Mouse (Mus musculus): ENCODE measurements around the gene Asrgl1. TPM values are rescaled to one million over a fixed set of nuclear protein-coding genes. Genes with fewer than 3 reads are reported as not detected.
"Not testable (repeated sequence)": the region's sequence is repeated elsewhere in the genome, so short reads cannot be mapped to it uniquely, and the experiment has no call there.

The Asrgl1 gene
- polyA plus RNA-seq (2012; rRNA removed) = 0.79 and 0.96 TPM in 2 replicates

DNA sequence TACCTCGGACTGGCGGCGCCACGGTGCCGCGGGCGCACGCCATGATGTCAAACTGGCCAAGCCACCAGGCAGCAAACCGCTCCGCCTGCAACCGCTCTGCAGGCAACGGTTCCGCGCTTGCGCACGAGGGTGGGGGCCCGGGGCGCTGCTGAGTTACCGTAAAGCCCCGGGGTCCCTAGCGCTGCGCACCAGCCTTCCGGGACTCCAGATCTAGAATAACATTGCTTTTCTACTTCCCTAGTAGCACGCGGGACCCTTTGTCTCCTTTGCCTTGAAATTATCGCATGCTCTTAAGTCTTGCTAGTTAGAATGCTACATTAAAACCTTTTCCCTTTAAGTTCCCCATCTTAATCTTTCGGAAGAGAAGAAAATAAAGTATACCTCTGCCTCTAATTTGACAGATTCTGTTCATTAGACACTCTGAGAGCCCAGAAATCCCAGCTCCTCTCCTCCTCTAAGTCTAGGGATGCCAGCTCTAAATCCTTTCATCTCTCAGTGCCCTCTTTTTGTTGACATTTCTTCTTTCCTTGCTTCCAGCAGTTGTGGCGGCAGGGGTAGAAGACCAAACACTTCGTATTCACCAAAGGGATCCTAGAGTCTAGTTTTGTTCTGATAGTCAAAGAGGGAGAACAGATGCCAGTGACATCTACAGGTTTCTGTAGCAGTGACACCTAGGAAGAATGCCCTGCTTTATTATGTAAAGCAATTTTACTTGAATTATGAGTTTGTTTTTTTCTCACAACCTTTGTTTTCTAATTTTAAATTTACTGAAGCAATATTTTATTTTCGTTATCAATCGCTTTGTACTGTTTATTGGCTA lies at the start of gene Asrgl1:
Gene Asrgl1 (minus strand): TSS at position 125 of the 820 bp plus-strand sequence.
- 10% methylated on average over 31 of the region's 31 CpGs for WGBS
- no peak for DNase-seq (ENCODE audit: low read depth, low spot score)

DNA sequence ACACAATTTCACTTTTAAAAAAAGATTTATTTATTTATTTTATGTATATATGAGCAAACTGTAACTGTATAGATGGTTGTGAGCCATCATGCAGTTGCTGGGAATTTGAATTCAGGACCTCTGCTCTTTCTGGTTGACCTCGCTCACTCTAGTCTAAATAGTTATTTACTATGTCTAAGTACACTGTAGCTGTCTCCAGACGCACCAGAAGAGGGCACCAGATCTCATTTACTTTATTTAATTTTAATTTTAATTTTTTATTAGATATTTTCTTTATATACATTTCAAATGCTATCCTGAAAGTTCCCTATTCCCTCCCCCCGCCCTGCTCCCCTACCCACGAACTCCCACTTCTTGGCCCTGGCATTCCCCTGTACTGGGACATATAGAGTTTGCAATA lies 10.8 kb upstream of the Asrgl1 start:
- DNase-seq (ENCODE audit: low read depth, low spot score) = no peak
- WGBS = 62% methylated on average over 4 of the region's 4 CpGs

DNA sequence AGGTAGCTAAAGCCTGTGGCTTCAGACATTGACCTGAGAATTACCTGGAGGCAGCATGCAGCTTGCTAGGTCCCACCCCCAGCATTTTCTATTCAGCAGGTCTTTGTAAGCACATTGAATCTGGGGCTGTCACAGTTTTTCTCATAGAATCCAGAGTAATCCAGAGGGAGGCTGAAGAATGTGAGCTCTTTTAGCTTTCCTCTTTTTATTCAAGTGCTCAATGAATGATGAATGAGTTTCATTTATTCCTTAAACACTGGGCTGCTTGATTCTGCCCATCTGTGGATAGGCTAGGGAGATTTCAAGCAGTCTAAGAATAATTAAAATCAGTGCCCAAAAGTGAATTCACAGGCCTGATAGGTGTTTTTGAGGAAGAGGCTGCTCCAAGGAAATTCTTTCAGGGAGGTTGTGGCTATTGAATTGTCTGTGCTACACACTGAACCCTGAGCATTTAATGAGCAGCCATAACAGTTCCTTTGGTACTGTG lies 8.2 kb upstream of the Asrgl1 start:
- DNase-seq (ENCODE audit: low read depth, low spot score) = no peak

DNA sequence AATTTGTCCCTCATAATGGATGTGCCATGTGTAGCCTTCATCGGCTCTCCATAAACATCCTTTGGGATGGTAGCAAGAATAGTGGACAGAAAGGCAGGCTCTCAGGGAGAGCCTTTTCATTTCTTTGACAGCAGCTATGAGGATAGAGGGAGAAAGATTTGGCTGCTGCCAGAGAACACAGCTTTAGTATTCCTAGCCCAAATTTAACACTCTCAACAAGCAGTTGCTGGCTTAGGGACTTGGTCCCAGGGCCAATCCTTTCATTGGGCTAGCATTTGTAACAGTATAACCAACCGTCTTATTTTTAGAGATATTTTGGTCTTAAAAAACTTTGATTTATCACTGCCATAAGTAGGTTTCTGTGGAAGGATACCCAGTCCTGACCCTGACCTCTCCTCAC lies 7.8 kb upstream of the Asrgl1 start:
- 75% methylated on average over 2 of the region's 2 CpGs for WGBS
- no peak for DNase-seq (ENCODE audit: low read depth, low spot score)

DNA sequence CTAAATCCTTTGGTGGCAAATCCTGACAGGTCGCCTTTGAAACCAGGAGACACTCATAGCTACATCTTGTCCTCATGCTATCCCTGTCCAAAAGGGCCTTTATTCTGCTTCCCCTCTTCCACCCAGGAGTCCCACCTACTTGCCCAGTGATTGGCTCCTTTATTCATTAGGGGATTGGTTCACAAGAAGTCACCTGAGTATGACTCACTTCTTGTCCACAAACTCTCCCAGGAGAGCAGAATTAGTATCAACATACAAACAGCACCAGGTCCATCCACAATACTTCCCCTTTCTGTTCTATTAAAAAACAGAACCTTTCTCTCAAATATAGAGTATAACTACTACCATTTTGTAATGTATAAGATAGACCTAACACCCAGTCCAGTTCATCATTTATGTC lies 4.9 kb upstream of the Asrgl1 start:
- WGBS = 77% methylated on average over 1 of the region's 1 CpGs

DNA sequence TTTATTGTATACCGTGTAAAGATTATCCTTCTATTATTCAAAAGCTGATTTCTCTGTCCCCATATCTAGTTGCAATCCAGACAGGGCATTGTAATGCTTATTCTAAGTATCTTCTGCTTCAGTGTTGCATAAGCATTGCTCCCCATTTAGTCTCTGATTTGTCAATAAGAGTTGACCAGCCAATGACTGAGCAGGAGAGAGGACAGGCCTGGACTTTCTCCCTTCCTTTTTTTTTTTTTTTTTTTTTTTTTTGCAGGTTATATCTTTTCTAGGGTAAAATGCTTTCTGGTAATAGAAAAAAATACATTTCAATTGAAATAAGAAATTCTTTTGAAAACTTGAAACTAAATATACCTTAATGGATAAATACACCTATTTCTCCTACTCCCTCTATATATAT lies 1.7 kb upstream of the Asrgl1 start:
- WGBS = 79% methylated on average over 1 of the region's 1 CpGs
- DNase-seq (ENCODE audit: low read depth, low spot score) = no peak

More for the DNA sequence above, 4.9 kb upstream of the Asrgl1 start:
- not testable (repeated sequence) for DNase-seq (ENCODE audit: low read depth, low spot score)

DNA sequence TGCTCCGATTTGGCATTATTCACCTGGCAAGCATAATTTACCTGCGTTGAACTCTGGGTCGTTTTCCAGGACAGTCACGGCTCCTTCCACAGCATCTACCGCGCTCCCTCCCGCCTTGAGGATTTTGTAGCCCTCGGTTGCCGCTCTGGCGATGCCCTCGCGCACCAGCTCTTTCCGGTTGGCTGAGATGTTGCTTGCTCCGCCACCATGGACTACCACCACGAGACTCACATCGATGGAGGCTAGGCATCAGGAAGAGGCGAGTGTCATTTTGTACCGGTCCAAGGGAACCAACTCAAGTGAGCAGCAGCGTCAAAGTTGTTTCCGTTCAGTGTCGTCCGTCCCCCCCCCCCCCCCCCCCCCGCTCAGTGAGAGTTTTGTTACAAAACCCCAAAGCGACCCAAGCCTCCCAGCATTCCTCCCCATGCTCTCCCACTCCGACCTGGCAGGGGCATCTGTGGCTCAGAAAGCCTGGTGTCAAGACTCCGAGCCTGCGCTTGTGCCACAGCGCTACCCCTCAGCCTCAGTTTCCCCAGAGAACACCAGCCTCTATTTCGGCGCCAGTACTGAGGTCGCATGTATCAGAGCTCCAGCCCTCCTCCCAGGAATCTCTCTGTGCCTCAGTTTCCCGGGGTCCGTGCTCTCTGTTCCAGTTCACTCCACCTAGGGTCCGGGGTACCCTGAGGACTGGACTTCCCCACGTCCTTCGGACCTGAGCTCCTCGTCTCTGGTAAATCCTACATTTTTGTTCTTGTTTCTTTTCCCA lies 507 bp downstream of the Asrgl1 start:
- WGBS = 1% methylated on average over 37 of the region's 37 CpGs

DNA sequence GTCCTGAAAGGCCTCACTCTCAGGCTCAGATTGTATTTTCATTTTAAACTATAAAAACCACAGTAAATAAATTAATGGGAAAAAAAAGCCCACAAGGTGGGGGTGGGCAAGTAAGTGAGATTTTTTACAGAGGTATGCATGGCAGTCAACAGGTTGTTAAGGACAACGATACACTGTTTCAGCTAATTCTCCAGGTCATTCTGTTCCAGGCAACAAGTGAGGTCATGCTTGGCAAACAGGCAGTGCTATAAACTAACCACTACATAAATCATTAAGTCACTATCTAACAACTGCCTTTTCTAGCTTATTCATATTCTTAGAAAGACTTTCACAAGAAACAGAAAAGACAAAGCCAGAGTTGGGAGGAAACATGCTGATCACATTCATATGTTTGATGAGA lies 5.4 kb downstream of the Asrgl1 start:
- DNase-seq (ENCODE audit: low read depth, low spot score) = no peak
- WGBS = 13% methylated on average over 1 of the region's 1 CpGs

More for the DNA sequence above, 507 bp downstream of the Asrgl1 start:
- no peak for DNase-seq (ENCODE audit: low read depth, low spot score)

DNA sequence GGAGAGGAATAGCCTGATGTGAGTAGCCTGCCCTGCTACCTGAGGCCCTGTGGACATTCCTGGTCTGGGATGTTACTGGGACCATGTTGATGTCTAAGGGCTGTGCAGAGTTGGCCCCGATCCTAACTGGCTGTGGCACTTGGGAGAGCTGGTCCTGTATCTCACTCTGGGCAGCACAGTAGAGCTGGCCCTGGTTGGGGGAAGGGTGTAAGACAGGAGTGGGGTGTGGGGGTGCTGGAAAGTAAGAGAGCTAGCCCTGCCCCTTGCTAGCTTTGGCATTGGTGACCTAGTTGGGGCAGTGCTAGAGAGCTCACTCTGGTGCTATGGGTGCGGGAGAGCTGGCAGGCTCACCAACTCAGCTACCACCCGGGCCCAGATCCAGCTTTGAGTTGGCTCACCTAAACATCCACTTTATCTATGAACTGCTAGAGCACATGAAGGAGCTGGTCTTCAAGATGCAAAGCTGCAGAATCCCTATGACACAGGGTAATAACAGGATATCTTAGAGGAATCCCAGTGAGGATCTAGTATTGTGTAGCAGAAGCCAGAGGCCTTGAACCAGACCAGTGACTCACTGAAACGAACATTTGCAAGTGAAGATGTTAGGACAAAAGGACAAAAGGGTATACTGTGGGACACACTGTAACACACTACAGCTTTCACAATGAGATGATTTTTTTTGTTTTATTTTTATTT lies 6.8 kb downstream of the Asrgl1 start:
- 91% methylated on average over 4 of the region's 4 CpGs for WGBS
- DNase-seq (ENCODE audit: low read depth, low spot score) = no peak

DNA sequence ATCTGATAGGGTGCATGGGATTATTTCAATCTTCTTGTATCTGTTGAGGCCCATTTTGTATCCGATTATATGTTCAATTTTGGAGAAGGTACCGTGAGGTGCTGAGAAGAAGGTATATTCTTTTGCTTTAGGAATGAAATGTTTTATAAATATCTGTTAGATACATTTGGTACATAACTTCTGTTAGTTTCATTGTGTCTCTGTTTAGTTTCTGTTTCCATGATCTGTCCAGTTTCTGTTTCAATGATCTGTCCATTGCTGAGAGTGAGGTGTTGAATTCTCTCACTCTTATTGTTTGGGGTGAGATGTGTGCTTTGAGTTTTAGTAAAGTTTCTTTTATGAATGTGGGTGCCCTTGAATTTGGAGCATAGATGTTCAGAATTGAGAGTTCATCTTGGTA lies 11.4 kb downstream of the Asrgl1 start:
- DNase-seq (ENCODE audit: low read depth, low spot score) = not testable (repeated sequence)
- 93% methylated on average over 2 of the region's 2 CpGs for WGBS

DNA sequence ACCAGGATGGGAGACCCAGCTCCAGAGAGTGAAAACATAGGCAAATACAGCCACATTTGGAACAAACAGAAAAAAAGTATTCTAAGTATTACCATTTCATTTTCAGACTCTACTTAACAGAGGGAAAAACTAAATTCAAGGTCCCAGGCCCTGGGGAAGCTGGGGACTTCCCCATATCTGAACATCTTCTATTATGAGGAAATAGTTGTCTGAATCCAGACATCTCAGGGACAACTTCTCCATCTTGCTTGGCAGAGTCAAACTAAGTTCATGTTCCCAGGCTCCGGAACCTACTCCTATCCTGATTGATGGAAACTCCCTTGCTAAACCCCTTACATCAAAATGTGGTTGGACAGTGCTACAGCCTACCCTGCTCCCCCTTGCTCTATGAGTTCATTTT lies 13.0 kb downstream of the Asrgl1 start:
- DNase-seq (ENCODE audit: low read depth, low spot score) = no peak
- 98% methylated on average over 1 of the region's 1 CpGs for WGBS

DNA sequence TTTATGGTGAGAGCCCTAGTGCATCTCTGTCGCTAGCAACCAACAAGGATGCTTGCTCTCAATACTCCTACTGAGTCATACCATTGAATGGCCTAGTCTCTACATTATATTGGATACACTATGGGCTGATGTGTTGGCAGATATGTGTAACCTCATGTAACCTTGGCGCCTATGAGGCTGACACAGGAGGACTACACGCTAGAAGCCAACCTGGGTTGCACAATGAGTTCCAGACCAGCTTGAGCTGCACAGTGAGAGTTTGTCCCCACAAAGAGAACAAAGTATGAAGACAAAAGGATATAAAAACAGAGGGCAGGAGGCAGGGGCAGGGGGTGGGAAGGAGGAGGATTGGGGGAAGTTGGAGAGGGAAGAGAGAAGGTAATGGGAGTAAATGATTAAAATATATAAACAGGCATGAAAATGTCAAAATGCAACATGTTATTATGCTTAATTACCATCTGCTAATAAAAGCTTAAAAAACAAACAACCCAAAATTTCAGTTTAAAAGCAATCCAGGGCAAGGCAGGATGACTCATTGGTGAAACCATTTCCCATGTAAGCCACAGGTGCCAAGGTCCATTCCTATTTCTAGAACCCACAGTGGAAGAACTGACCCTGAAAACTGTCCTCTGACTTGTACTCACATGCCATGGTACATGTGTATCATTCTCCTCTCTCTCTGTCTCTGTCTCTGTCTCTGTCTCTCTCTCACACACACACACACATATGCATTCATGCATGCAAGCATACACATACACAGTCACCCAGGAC lies 15.6 kb downstream of the Asrgl1 start:
- WGBS = 90% methylated on average over 3 of the region's 3 CpGs
- DNase-seq (ENCODE audit: low read depth, low spot score) = no peak

DNA sequence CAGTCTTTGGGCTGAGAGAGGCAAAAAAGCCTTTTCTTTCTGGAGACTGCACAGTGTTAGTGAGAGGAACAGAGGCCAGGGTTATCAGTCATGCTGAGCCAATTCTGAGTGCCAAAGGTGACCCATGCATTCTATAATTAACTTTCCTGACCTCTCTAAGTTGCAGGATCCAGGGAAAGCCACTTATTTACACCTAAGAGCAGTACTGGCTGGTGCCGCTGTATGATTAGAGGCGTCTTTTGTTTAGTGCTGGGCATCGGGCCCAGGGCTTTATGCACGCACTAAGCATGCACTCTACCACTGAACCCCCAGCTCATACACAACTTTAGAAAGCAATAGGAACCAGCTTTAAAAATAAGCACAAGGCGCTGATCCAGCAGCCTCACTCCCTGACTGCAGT lies 18.2 kb downstream of the Asrgl1 start:
- no peak for DNase-seq (ENCODE audit: low read depth, low spot score)
- WGBS = 78% methylated on average over 5 of the region's 5 CpGs

DNA sequence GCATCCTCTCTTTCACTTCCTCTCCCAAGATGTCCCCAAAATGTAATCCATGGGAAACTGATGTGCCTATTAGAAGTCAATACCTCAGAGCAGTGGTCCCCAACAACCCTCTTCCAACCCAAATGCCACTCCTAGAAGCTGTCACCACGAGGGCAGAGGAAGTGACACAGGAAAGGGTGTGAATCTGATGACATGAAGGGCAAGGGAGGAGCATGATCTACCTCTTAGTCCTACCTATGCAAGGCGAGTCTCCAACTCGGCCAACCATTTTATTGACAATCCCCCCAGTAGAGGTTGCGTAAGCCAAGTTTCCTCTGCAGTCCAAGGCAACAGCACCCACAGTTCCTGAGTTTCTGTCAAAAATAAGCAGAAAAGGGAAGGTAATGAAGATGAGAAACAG lies 19.2 kb downstream of the Asrgl1 start:
- WGBS = 59% methylated on average over 4 of the region's 4 CpGs
- no peak for DNase-seq (ENCODE audit: low read depth, low spot score)

DNA sequence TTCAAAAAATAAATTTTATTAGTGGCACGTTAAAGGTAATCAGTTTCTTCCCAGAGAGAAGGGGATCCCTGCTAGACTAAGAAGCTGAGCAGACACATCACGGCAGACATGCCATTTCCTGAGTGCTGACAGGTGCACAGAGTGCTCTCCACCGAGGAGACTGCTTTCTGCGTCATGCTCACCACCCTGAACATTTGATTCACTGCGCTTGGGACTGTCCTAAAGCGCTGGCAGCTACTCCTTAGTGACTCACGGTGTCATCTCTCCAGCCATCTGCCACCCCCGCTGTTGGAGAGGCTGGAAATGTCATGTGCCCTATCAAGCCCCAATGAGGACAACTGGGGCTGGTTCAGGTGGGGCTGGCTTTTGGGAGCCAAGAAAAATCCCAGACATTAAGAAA lies 23.4 kb downstream of the Asrgl1 start:
- WGBS = 72% methylated on average over 8 of the region's 8 CpGs
- no peak for DNase-seq (ENCODE audit: low read depth, low spot score)

DNA sequence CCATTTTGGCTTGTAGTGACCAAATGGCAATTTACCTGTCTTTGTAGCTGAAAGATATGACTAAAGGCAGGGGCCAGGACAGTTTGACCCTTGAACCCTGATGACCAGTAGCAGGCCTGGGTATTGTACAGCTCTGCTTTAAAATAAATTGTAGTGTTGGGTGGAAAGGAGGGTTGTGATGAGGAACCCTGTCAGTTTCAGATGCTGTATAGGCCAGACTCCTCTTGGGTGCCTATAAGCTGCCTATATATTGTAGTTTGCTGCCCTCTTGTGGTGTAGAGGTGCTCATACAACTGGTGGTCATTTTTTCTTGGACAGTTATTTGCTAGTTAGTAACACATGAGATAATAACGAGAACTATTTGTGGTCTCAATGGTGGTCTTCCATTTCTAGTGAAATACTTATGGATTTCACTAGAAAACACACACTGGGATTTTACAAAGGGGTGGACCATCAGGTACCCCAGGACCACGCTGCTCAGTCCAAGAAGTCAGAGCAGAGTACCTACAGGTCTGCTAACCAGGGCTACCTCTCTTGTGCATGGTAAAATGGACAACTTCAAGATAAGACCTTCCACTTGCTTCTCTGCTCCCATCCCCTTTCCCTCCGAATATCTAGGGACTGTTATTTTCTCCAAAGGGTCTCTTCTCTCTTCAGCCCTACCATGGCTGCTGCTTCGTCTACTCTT lies 25.1 kb downstream of the Asrgl1 start:
- 51% methylated on average over 4 of the region's 4 CpGs for WGBS
- peak; percentile 31 for DNase-seq (ENCODE audit: low read depth, low spot score)

DNA sequence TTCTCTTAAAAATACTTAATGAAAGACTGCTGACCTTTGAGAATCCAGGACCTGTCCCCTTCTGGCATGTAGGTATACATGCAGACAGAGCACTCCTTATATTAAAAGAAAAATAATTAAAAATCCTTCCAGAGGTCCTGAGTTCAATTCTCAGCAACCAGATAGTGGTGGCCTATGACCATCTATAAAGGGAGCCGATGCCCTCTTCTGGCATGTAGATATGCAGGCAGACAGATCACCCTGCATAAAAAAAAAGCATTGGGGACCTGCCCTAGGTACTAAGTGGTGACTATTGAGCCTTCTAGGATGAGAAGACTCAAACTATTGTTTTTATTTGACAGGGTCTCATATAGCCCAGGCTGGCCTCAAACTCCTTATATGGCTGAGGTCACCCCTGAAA lies 26.9 kb downstream of the Asrgl1 start:
- no peak for DNase-seq (ENCODE audit: low read depth, low spot score)
- 76% methylated on average over 1 of the region's 1 CpGs for WGBS

DNA sequence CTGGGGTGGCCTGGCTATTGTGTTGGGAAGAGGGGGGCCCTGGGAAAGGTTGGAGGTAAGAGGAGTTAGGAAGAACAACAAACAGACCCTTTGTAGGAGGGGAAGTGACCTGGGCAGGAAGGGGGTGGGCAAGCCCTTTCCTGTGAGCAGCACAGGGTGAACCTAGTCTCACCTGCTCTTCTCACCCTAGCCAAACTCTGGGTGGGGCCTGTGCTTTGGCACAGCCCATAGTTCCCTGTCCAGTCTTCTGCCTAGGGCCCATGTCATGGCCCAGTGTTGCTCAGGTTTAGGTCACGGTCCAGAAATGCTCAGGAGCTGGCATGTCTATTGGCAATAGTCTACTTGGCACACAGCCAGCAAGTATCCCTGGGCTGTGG lies 28.1 kb downstream of the Asrgl1 start:
- WGBS = 44% methylated on average over 1 of the region's 1 CpGs
- no peak for DNase-seq (ENCODE audit: low read depth, low spot score)

DNA sequence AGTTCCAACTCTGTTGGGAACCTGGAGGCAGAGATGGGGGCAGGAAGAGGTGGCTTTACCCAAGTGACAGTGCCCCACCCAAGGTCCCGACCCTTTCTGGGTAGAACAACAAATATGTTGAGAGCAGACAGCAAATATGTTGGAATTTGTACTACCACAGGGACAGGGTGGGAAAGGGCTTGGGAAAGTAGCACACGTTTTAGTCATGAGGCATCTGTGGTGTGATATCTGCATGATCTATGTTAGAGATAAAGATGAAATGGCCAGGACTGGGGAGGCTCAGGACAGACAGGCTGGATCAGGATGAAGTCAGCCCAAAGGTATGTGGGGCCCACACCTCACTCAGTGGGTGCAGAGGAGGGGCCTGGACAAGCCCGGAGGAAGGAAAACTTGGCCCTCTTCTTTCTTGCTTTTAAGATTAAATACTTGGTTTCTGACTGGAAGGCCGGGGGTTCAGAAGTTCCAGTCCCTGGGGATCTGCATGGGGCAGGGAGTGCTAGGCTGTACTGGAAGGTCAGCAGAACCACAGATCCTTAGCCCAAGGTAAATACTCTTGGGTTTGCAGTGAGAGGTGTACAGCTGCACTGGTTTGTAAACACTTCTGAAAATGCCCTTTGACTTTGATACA lies 28.6 kb downstream of the Asrgl1 start:
- 20% methylated on average over 4 of the region's 4 CpGs for WGBS
- no peak for DNase-seq (ENCODE audit: low read depth, low spot score)

Measured in large intestine, adult 2 months (tissue).